Mouse (Mus musculus) thymus, adult 2 months (tissue): ENCODE results near the gene Rab42.
"Not testable (repeated sequence)": the region's sequence is repeated elsewhere in the genome, so short reads cannot be mapped to it uniquely, and the experiment has no call there.

Experiments
- CTCF ChIP-seq: fragments of 200-500 bp; IDR thresholded peaks from 2 replicates; pipeline ENCODE4 v1.5.1; 2012; ENCODE audit warnings: mild to moderate bottlenecking, control low read depth, low read length, moderate library complexity, borderline replicate concordance; ENCODE audit not compliant: control insufficient read depth, poor library complexity, insufficient read depth; ENCODE audit errors: extremely low read depth
- POLR2A ChIP-seq: fragments of 200-500 bp; IDR thresholded peaks from 2 replicates; pipeline ENCODE4 v1.6.1; 2012; ENCODE audit warnings: mild to moderate bottlenecking, low read length, control low read depth, moderate library complexity; ENCODE audit not compliant: control insufficient read depth, poor library complexity, insufficient read depth; ENCODE audit errors: extremely low read depth

- not testable (repeated sequence) for TF ChIP-seq CTCF, POLR2A
These were observed 14.3 kb downstream of the Rab42 start for GRCm38 (mm10) chr4:132288840-132289239.
